Mouse (Mus musculus) embryo, embryonic 9.5 days (tissue): Measurements from ENCODE around the gene Ccl4.

Source experiments
- DNase-seq: peaks from one replicate; pipeline ENCODE4 v3.0.0-alpha.2; 2017; ENCODE audit errors: extremely low spot score

The Ccl4 gene

GRCm38 (mm10) chr11:83671743-83672142, 9.4 kb downstream of the Ccl4 start:
- no peak for DNase-seq

DNA sequence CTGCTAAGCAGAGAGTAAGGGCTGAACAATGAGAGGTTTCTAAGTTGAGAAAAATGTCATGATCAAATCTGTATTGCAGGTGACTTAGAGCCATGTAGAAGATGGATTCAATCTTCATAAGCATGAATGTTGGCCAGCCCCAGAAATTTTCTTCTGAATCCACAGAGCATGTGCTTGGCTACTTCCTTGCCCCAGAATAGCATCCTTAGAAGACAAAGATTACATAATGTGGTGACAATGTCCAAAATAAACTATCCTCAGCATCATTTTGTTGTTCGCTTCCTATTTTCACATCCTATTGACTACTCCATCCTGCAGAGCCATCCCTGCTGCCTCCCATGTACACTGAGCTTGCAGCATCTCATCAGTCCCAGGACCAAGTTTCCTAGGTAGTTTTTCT, 13.3 kb downstream of the Ccl4 start:
- DNase-seq = no peak

DNA sequence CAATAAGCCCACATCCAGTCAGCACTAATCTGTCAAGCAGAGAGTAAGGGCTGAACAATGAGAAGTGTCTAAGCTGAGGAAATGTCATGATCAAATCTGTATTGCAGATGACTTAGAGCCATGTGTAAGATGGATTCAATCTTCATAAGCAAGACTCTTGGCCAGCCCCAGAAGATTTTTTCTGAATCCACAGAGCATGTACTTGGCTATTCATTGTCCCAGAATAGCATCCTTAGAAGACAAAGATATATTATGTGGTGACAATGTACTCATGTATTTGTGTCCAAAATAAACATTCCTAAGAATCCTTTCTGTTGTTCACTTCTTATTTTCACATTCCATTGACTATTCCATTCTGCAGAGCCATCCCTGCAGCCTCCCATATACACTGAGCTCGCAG, 27.5 kb downstream of the Ccl4 start:
- DNase-seq = no peak

GRCm38 (mm10) chr11:83692008-83692407, 29.6 kb downstream of the Ccl4 start:
- no peak for DNase-seq

GRCm38 (mm10) chr11:83703705-83704104, 41.3 kb downstream of the Ccl4 start, which contains the start of gene Wfdc17:
Gene Wfdc17, plus strand, starts transcription at chr11:83703991.
- no peak for DNase-seq

- DNase-seq = no peak
These were observed 46.3 kb downstream of the Ccl4 start, which contains the start of gene Wfdc18 for GRCm38 (mm10) chr11:83708715-83709114. Gene Wfdc18, plus strand, starts transcription at chr11:83709015.

DNA sequence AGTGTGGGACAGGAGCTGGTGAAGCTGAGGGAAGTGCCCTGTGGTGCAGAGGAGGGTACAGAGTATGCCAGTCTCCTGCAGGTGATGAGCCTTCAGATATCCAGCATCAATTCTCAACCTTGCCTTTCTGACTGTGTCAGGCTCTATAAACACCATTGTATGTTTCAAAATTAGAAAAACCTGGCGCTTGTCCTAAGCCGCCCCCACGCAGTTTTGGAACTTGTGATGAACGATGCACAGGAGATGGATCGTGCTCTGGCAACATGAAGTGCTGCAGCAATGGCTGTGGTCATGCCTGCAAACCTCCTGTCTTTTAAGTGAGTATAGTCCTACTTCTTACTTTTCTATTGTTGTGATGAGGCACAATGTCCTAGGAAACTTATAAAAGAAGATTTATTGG, 47.3 kb downstream of the Ccl4 start:
- DNase-seq = no peak

GRCm38 (mm10) chr11:83712671-83713070, 50.3 kb downstream of the Ccl4 start:
- DNase-seq = no peak

DNA sequence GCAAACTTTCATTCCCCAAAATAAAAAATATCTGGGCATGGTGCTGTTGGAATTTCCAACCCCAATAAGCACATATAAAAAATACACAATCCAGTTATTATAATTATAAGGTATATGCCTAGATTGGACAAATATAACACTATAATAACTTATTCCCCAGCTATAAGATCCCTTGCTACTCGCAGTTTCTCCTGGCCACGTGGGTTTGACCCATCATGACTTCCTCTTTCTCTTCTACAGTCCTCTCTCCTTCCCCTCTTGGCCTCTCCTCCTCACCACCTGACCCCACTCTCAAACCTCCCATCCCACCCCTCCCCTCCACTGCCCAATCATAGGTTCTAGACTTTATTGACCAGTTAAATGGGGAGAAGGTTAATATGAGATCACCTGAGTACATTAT, 51.5 kb downstream of the Ccl4 start:
- DNase-seq = no peak
